Mouse (Mus musculus) cerebellum, postnatal 25 days (tissue): ENCODE data around the gene Pabpc4.
A peak's percentile ranks its signal among the peaks of the same experiment; 100 is the strongest.
"Not testable (repeated sequence)": the region's sequence is repeated elsewhere in the genome, so short reads cannot be mapped to it uniquely, and the experiment has no call there.

ENCODE experiments used
- DNase-seq, 2 experiments: peaks; one replicate each; pipeline ENCODE4 v3.0.0; 2021; ENCODE audit warnings: mixed read lengths in 2 of 2

Gene Pabpc4

DNA sequence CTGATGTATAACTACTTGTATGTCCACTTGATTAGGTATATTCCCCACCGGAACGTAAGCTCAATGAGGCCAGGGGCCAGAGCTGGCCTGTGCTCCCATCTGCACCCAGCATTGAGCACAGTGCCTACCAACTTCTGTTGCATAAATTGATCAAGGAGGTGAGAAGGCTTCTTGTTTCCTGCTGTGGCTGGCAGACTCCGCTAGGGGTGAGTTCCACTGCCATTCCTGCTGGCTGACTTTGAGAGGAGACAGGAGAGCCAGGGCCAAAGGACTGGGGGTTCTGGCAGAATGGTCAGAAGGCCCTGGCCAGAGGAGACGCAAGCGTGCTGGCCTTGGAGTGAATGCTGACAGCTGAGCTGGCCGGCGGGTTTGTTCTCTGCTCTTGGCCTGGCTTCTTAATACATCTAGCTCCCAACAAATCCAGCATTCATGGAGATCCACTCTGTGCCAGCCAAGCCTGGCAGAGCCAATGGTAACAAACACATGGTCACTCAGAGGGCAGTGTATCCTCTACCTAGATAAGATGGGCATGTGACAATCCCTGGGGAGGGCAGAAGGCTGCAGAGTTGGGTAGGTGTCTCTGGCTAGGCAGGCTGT, 13.1 kb upstream of the Pabpc4 start:
- DNase-seq = peak; percentile 80 to 84

DNA sequence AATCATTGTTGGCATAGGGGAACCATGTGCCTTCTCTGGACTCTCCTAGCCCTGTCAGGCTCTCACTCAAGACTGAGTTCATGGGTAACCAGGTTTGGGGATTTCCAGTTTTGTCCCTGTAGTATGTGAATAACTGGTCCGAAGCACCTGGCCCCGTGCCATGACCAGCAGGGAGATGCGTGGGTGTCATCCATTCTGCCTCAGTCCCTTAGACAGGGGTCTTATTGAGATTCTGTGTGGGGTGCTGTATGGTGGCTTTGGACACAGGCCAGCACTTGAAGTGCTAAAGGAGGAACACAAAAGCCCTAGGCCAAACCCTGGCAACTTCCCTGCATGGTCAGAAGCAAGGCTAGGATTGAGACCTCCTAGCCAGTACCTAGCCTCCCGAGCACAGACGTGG, 9.9 kb upstream of the Pabpc4 start:
- DNase-seq = peak; percentile 35 to 50

DNA sequence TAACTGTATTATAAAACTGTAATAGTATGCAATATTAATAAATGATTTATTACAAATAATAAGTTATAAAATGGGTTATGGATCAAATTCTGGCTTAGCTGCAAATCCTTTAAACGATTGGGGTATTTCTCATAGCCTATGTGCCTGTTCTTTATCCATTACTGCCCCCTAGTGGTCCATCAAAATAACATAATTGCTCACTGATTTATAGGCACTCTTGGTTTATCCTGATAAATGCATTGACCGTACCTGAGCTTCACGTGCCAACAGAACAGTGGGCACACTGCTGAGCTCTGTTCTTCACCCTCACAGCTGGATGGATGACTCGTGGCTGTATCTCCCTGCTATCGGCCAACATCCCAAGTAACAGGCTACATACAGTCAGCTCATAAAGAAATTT, 7.5 kb upstream of the Pabpc4 start:
- DNase-seq = peak in 1 of 2 experiments; percentile 23

- peak in 1 of 2 experiments; percentile 21 for DNase-seq
These were observed 1.9 kb upstream of the Pabpc4 start for GRCm38 (mm10) chr4:123260071-123260746.

DNA sequence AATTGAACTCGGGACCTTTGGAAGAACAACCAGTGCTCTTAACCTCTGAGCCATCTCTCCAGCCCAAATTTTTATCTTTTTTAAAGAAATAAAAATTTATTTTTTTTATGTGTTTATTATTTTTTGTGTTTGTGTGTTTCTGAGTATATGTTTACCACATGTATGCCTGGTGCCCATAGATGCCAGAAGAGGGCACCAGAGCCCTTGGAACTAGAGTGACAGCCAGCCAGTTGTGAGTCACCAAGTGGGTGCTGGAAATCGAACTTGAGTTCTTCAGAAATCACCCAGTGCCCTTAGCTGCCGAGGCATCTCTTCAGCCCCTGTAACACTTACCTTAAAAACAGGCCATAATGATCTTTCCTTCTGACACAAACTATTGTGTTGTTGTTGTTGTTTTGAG, 8.9 kb downstream of the Pabpc4 start:
- no peak for DNase-seq

- no peak for DNase-seq
These were observed 18.0 kb downstream of the Pabpc4 start for GRCm38 (mm10) chr4:123280117-123280516.

DNA sequence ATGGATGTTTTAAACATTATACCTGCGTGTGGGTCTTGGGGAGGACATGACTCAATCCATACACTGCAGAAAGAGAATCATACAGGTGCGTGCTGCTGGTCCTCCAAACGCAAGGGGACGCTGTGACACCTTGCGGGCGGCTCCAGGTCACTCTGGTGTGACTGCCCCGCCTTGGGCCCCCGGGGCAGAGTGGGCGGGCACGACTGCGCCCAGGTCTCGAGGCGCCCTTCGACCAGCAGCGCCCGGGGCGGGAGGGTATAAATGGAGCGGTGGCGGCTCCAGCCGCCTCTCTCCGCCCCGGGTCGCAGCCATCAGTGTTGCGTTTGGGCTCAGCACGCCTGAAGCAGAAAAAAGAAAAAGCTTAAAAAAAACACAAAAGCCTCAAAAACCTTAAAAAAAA, 20.3 kb downstream of the Pabpc4 start:
- peak; percentile 91 to 95 for DNase-seq

DNA sequence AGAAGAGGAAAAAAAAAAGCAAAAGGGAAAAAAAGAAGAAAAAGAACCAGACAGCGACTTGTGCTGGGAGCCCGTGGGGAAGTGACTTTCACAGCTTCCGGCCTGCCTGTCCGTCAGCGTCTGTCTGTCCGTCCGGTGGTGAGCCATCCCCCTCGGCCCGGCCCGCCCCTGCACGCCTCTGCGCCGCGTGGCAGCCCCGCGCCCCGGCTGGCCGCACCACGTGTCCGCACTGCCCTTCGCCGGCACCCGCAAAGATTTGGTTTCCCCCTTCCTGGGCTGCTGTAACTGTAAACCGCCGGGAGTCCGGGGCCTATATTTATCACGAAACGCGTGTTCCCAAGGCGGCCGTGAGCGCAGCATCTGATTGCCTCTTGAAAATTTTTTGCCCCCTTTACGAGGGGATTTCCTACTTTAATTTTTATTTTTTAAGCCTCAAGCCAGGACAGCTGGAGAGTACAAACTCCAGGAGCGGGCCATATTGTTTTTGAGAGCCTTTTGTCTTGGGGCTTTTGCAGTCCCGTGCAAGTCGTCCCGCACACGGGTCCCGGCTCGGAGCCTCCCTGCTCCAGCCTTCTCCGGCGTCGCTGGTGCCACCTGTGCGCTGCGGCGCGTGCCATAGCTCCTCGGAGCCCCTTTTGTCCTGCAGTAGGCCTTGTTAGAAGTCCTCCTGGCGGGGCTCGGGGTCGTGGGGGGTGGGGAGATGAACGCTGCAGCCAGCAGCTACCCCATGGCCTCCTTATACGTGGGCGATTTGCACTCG, 20.9 kb downstream of the Pabpc4 start:
- DNase-seq = peak; percentile 42 to 48

DNA sequence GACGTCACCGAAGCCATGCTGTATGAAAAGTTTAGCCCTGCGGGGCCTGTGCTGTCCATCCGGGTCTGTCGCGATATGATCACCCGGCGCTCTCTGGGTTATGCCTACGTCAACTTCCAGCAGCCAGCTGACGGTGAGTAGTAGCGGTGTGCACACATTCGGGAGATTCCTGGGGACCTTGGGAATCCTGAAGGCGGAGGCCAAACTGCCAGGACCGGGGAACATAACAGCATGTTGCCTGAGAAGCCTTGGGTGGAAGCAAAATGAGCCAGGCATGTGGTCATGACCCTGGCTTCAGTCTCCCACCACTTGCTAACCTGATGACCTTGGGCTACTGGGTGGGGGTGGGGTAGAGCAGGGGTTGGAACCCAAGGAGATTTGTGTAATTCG, 21.5 kb downstream of the Pabpc4 start:
- peak in 1 of 2 experiments; percentile 29 for DNase-seq

GRCm38 (mm10) chr4:123284731-123285624, 22.8 kb downstream of the Pabpc4 start:
- DNase-seq = no peak

GRCm38 (mm10) chr4:123286790-123287189, 24.6 kb downstream of the Pabpc4 start:
- DNase-seq = no peak

DNA sequence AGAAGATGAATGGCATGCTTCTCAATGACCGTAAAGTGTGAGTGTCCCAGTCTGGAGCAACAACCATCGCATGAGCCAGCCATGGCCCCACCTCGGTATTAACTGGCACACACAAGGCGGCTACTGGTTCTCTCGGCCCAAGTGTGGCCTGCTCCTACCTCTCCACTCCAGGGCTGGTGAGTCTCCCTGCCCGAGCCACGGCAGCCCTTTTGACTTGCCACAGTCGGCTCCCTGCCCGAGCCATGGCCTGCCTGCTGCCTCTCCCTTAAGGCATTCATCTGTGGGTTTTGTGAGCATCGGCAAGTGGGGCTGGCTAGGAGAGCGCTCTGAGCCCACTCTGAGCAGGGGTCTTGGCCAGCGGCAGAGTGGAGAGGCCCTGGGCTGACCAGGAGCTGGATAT, 26.9 kb downstream of the Pabpc4 start:
- no peak for DNase-seq

DNA sequence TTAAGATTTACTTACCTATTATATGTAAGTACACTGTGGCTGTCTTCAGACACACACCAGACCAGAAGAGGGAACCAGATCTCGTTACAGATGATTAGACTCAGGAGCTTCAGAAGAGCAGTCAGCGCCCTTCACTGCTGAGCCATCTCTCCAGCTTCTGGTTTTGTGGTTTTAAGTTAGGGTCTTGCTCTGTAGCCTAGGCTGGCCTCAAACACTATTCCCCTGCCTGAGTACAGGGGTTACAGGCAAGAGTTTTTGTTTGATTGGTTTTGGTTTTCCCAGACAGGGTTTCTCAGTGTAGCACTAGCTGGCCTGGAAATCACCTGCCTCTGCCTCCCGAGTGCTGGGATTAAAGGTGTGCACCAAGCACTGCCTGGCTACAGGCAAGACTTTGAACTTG, 30.2 kb downstream of the Pabpc4 start:
- no peak for DNase-seq

DNA sequence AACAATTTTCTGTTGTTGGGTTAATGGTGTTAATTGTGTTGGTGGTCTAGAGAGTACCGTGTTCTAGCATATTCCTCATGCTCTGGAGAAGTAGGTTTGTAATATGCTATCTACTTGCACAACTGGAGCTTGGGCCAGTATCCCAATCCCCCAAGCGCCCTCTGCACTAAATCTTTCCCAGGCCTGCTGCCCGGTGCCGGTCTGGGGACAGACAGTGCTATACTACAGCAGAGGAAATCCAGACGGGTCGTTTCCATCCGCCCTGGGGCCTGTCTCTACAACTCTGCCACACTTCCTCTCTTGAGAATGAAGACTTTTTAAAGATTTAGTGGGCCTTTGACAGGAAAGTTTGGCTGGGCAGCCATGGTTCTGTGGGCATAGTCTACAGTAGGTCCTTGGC, 30.8 kb downstream of the Pabpc4 start:
- no peak for DNase-seq

GRCm38 (mm10) chr4:123293661-123294443, 31.7 kb downstream of the Pabpc4 start:
- DNase-seq = no peak

- DNase-seq = not testable (repeated sequence)
These were observed 32.9 kb downstream of the Pabpc4 start for GRCm38 (mm10) chr4:123295026-123295425.

- DNase-seq = no peak
These were observed 33.5 kb downstream of the Pabpc4 start for GRCm38 (mm10) chr4:123295516-123296147.

- DNase-seq = no peak
These were observed 34.0 kb downstream of the Pabpc4 start for GRCm38 (mm10) chr4:123296148-123296534.

DNA sequence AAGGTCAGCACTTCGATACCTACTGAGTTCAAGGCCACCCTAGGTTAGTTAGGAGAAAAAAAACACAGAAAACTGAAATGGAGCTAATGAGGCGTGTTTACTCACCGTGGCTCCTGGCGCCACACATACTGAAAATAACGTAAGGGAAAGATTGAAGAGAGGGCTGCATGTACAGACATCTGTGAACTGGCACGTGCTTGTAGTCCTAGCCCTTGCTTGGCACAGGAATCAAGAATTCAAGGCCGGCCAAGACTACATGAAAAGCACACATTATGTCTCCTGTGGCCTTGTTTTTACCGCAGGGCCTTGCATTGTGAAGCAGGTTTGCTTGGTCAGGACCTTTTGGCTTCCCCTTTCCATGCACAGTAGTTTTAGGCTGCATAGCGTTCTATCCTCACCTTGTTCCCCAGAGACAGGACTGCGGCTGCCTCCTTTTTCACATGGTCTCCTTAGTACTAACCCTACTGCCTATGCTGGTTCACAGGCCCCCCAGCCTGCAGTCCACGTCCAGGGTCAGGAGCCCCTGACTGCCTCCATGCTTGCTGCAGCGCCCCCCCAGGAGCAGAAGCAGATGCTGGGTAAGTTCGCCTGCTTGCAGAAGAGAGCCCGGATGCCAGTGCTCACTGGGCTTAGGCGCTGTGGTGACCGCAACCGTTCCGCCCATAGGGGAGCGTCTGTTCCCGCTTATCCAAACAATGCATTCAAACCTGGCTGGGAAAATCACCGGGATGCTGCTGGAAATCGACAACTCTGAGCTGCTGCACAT, 35.2 kb downstream of the Pabpc4 start:
- DNase-seq = no peak

GRCm38 (mm10) chr4:123298226-123298625, 36.1 kb downstream of the Pabpc4 start:
- no peak for DNase-seq
